Mouse (Mus musculus) liver, adult 2 months (tissue): ENCODE data around the gene Cd99l2. TPM values are rescaled to one million over a fixed set of nuclear protein-coding genes. Genes with fewer than 3 reads are reported as not detected.

Experiments used
- DNase-seq: peaks from one replicate; pipeline ENCODE4 v3.0.0-alpha.2; 2011; ENCODE audit warnings: low read depth, low spot score; ENCODE audit errors: extremely low read depth
- H3K27ac ChIP-seq: fragments of 200-500 bp; replicated peaks from 2 replicates; pipeline ENCODE4 v1.5.1; 2012; ENCODE audit warnings: low read depth, mild to moderate bottlenecking, control low read depth, inconsistent platforms, low read length; ENCODE audit not compliant: insufficient read depth
- H3K27me3 ChIP-seq: fragments of 200-500 bp; 2 replicates; pipeline ENCODE4 v1.6.1; 2012; ENCODE audit warnings: mild to moderate bottlenecking, moderate library complexity, low read length, inconsistent platforms; ENCODE audit not compliant: control insufficient read depth, insufficient read depth
- H3K36me3 ChIP-seq: fragments of 200-500 bp; 2 replicates; pipeline ENCODE4 v1.6.1; 2012; ENCODE audit warnings: low read length, inconsistent platforms; ENCODE audit not compliant: control insufficient read depth, insufficient read depth
- H3K4me1 ChIP-seq: fragments of 200-500 bp; 2 replicates; pipeline ENCODE4 v1.6.1; 2011; ENCODE audit warnings: low read length; ENCODE audit not compliant: control insufficient read depth, insufficient read depth
- H3K4me3 ChIP-seq: fragments of 200-500 bp; 2 replicates; pipeline ENCODE4 v1.5.1; 2011; ENCODE audit warnings: low read depth, mild to moderate bottlenecking, control low read depth, low read length, moderate library complexity; ENCODE audit not compliant: insufficient read depth
- H3K79me2 ChIP-seq: fragments of 200-500 bp; 2 replicates; pipeline ENCODE4 v1.6.1; 2012; ENCODE audit warnings: inconsistent platforms, mild to moderate bottlenecking, low read length, moderate library complexity; ENCODE audit not compliant: control insufficient read depth, insufficient read depth
- H3K9ac ChIP-seq: fragments of 200-500 bp; 2 replicates; pipeline ENCODE4 v1.6.1; 2012; ENCODE audit warnings: low read depth, mild to moderate bottlenecking, control low read depth, inconsistent platforms, low read length
- CTCF ChIP-seq: fragments of 200-500 bp; IDR thresholded peaks from 2 replicates; pipeline ENCODE4 v1.5.1; 2011; ENCODE audit warnings: low read depth, low read length, control low read depth
- POLR2A ChIP-seq: fragments of 200-500 bp; IDR thresholded peaks from 2 replicates; pipeline ENCODE4 v1.6.1; 2011; ENCODE audit warnings: low read length, control low read depth; ENCODE audit not compliant: insufficient read depth; ENCODE audit errors: extremely low read depth
- WGBS: fragments of 180-500 bp; shearing (Covaris S2); methylation state at CpG from one replicate; pipeline ENCODE4 v1.1.7; 2018; 5-methylcytosine and 5-hydroxymethylcytosine counted together
- polyA plus RNA-seq: library from polyadenylated mRNA; depleted of rRNA; stranded (reverse); fragments of >200 nt; gene quantifications from 2 replicates; pipeline ENCODE4 v1.2.3, GENCODE M21; 2012; rRNA removed
- total RNA-seq: library from RNA; depleted of rRNA; stranded (reverse); fragments of >200 nt; gene quantifications from 2 replicates; pipeline ENCODE4 v1.2.3, GENCODE M21; 2014; rRNA removed

The Cd99l2 gene
- 18.2 and 20.4 TPM in 2 replicates for total RNA-seq
- polyA plus RNA-seq, result 10.0 and 10.3 TPM in 2 replicates

DNA sequence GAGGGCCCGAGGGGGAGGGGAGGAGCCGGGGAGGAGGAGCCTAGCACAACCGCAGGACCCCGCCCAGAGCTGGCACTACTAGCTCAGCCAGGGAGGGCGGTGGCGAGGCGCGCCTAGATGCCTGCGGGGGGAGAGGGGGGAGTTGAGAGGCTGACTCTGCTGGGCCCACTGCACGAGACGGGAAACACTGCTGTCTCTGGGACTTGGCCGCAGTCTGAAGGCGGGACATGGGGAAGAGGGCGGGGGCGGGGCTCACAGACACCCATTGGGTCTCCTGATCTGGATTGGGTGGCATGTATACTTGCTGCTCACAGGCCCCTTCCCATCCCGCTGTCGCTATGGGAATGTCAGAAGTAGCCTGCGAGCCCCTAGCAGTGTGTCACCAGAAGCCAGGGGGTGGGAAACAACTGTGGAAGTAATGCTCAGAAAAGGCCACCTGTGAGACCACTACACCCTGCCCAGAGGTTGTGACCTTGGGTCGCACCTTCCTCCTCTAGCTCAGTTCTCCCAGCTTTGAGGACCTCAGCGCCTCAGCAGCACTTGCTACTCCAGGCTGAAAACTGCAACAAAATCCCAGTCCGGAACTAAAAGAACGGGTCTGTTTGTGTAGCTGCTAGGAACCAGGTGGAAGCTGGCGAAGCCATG is at the start of gene Cd99l2:
TSS of gene Cd99l2 (minus strand) at position 216 of the 645 bp plus-strand sequence.
- DNase-seq, result peak; percentile 70
- TF ChIP-seq CTCF (no peak), POLR2A (no peak)
- H3K9ac ChIP-seq, result peak within 1 kb of the TSS; percentile 98
- H3K4me3 ChIP-seq, result peak within 1 kb of the TSS; percentile 100
- H3K27me3 ChIP-seq, result no peaks in the 10 kb centered on the region
- H3K27ac ChIP-seq, result peak within 1 kb of the TSS; percentile 98
- WGBS, result under 1% methylated on average over 19 of the region's 23 CpGs
- H3K79me2 ChIP-seq, result peaks cover 6% of the 10 kb centered on the region; the same call in 1 of the 2 replicates
- no peaks in the 10 kb centered on the region for H3K36me3 ChIP-seq
- no peaks in the 10 kb centered on the region for H3K4me1 ChIP-seq

- Histone ChIP-seq H3K4me1 (peaks cover 3% of the 10 kb centered on the region; the same call in 1 of the 2 replicates), H3K27me3 (no peaks in the 10 kb centered on the region), H3K36me3 (no peaks in the 10 kb centered on the region), H3K27ac (no peak overlapping the region), H3K79me2 (no peaks in the 10 kb centered on the region), H3K9ac (no peak overlapping the region), H3K4me3 (no peak overlapping the region)
- TF ChIP-seq POLR2A, result no peak
- no peak for TF ChIP-seq CTCF
- peak; percentile 65 for DNase-seq
- 59% methylated on average over 7 of the region's 7 CpGs for WGBS
These were observed 48.3 kb upstream of the Cd99l2 start for GRCm38 (mm10) chrX:71540821-71541510.

GRCm38 (mm10) chrX:71537791-71538190 is 45.1 kb upstream of the Cd99l2 start:
- 89% methylated on average over 2 of the region's 2 CpGs for WGBS
- Histone ChIP-seq H3K4me3 (no peak overlapping the region), H3K27me3 (no peaks in the 10 kb centered on the region), H3K79me2 (no peaks in the 10 kb centered on the region), H3K36me3 (no peaks in the 10 kb centered on the region), H3K4me1 (peaks cover 3% of the 10 kb centered on the region; the same call in 1 of the 2 replicates), H3K9ac (no peak overlapping the region), H3K27ac (no peak overlapping the region)
- no peak for DNase-seq
- TF ChIP-seq CTCF (no peak), POLR2A (no peak)

DNA sequence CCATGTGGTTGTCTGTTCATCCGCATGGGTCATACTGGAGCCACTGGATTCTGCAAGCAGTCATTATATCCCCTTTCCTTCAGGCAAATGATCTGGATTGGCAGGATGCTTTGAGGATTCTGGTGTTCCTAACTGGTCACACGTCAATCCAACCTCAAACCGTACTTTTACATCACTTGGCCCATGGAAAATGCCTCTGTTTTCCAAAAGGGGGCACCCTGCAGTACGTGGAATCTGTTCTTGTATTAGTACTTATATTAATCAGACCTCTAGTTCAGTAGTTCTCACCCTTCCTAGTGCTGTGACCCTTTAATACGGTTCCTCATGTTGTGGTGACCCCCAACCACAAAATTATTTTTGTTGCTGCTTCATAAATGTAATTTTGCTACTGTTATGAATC is 41.5 kb upstream of the Cd99l2 start:
- Histone ChIP-seq H3K4me3 (no peak overlapping the region), H3K9ac (no peak overlapping the region), H3K27me3 (no peaks in the 10 kb centered on the region), H3K27ac (no peak overlapping the region), H3K79me2 (no peaks in the 10 kb centered on the region), H3K36me3 (no peaks in the 10 kb centered on the region), H3K4me1 (no peaks in the 10 kb centered on the region)
- no peak for DNase-seq
- TF ChIP-seq CTCF (no peak), POLR2A (no peak)
- 66% methylated on average over 5 of the region's 5 CpGs for WGBS

GRCm38 (mm10) chrX:71532635-71533034 is 40.0 kb upstream of the Cd99l2 start:
- Histone ChIP-seq H3K9ac (no peak overlapping the region), H3K79me2 (no peaks in the 10 kb centered on the region), H3K27me3 (no peaks in the 10 kb centered on the region), H3K27ac (no peak overlapping the region), H3K4me1 (no peaks in the 10 kb centered on the region), H3K36me3 (no peaks in the 10 kb centered on the region), H3K4me3 (no peak overlapping the region)
- DNase-seq, result no peak
- WGBS, result 68% methylated on average over 3 of the region's 3 CpGs
- TF ChIP-seq CTCF, result no peak
- TF ChIP-seq POLR2A, result no peak

DNA sequence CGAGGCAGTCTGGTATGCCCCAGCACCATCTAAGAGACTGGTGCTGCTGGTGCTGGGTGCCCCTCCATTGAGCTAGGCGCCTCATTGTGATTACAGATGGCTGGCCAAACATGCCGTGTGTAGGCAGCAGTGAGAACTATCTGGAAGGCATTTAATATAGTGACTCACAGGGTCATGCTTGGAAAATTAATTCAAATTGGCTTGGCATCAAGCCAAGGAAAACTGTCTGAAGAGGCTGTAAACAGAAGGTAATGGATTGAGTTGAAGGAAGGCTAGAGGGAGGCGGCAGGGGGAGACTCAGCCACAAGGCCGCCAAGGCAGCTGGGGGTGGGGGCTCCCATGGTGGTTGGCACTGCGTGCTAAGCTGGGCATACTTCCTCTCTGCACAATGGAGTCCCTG is 36.0 kb upstream of the Cd99l2 start:
- TF ChIP-seq POLR2A (no peak), CTCF (no peak)
- H3K4me3 ChIP-seq, result no peak overlapping the region
- no peaks in the 10 kb centered on the region for H3K36me3 ChIP-seq
- H3K9ac ChIP-seq, result no peak overlapping the region
- 83% methylated on average over 6 of the region's 6 CpGs for WGBS
- H3K27me3 ChIP-seq, result no peaks in the 10 kb centered on the region
- H3K79me2 ChIP-seq, result no peaks in the 10 kb centered on the region
- no peak for DNase-seq
- no peaks in the 10 kb centered on the region for H3K4me1 ChIP-seq
- no peak overlapping the region for H3K27ac ChIP-seq
